Mouse (Mus musculus): ENCODE measurements around the gene Ap2a2.

DNA sequence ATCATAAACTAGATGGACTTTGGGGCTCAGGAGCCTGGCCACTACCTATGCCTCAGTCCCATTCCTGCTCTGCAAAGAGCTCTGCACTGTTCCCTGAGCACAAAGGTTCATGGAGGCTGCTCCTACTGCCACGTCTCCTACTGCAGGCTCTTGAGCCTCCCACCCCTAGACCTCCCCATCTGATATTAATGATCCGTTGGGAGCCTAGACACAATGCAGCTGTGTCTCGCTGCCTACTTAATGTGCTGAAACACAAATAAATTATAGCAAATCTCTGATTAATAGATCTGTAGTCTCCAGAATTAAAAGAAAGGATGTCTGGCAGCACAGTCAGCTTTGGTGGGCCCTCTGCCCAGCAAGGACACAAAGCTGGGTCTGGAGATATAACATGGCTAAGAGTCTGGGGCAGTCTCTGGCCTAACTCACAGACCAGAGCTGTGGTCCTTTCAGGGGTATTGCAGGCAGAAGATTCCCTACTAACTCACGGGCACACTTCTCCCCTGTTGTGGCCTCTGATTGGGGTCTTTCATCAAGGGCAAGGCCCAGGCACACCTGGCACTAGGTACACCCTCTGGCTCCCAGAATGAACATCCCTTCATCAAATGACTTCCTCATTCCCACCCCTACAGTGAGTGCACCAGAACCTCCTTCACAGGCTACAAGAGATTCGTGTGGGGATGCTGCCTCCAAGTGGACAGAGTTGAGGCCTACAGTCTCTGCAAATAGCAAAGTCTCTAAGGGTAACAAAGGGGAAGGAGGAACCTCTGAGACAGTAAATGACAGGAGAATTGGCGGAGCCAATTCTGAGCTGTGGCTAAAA, 37.0 kb upstream of the Ap2a2 start:
- TF ChIP-seq MYOG (IDR thresholded peaks at IDR 0.05; ENCODE audit: control insufficient read depth, extremely low read depth, insufficient read length) (no peak), CTCF (IDR thresholded peaks at IDR 0.05; ENCODE audit: control insufficient read depth, insufficient read depth, insufficient read length) (peak; percentile 54), USF1 (IDR thresholded peaks at IDR 0.05; ENCODE audit: low read depth) (no peak), MAX (IDR thresholded peaks at IDR 0.05) (no peak), CEBPB (IDR thresholded peaks at IDR 0.05; ENCODE audit: low read depth) (no peak)

Measured in C2C12 (cell line).